Mouse (Mus musculus) forebrain, embryonic 10.5 days (tissue): Measurements from ENCODE around the gene Bscl2. TPM values are rescaled to one million over a fixed set of nuclear protein-coding genes. Genes with fewer than 3 reads are reported as not detected.
A peak's percentile ranks its signal among the peaks of the same experiment; 100 is the strongest.
"Not testable (repeated sequence)": the region's sequence is repeated elsewhere in the genome, so short reads cannot be mapped to it uniquely, and the experiment has no call there.

ENCODE experiments used
- DNase-seq: peaks from one replicate; pipeline ENCODE4 v3.0.0-alpha.2; 2017; ENCODE audit warnings: low spot score; ENCODE audit errors: extremely low spot score
- H3K27ac ChIP-seq: fragments of 300-500 bp; sonication (generic); 2 replicates; pipeline ENCODE4 v1.5.1; 2016; ENCODE audit warnings: mild to moderate bottlenecking
- H3K27me3 ChIP-seq: fragments of 300-500 bp; sonication (generic); 2 replicates; pipeline ENCODE4 v1.6.1; 2016; ENCODE audit warnings: mild to moderate bottlenecking; ENCODE audit not compliant: poor library complexity, severe bottlenecking
- H3K36me3 ChIP-seq: fragments of 300-500 bp; sonication (generic); replicated peaks from 2 replicates; pipeline ENCODE4 v1.6.1; 2016; ENCODE audit warnings: mild to moderate bottlenecking, moderate library complexity
- H3K4me1 ChIP-seq: fragments of 300-500 bp; sonication (generic); 2 replicates; pipeline ENCODE4 v1.6.1; 2016
- H3K4me3 ChIP-seq: fragments of 300-500 bp; sonication (generic); 2 replicates; pipeline ENCODE4 v1.5.1; 2016; ENCODE audit warnings: mild to moderate bottlenecking, moderate library complexity
- H3K9me3 ChIP-seq: fragments of 300-500 bp; sonication (generic); 2 replicates; pipeline ENCODE4 v1.6.1; 2016; ENCODE audit warnings: mild to moderate bottlenecking, moderate library complexity
- WGBS: fragments of 180-500 bp; shearing (Covaris S2); methylation state at CpG from one replicate; pipeline ENCODE4 v1.1.7; 2016; 5-methylcytosine and 5-hydroxymethylcytosine counted together
- polyA plus RNA-seq: library from polyadenylated mRNA; unstranded; fragments of >200 nt; fragmentation: Nextera tagmentation; extraction: Ambion mirVana; gene quantifications from 2 replicates; pipeline ENCODE4 v1.2.1, GENCODE M21; 2016

Bscl2 gene
- polyA plus RNA-seq, 1 experiment from 2014 or later = 48.0 TPM

- H3K36me3 ChIP-seq = no peaks in the 10 kb centered on the region
- H3K4me1 ChIP-seq = no peaks in the 10 kb centered on the region
- no peaks in the 10 kb centered on the region for H3K27me3 ChIP-seq
- H3K9me3 ChIP-seq = no peaks in the 10 kb centered on the region
- no peak for DNase-seq
- WGBS = 21% methylated on average over 1 of the region's 1 CpGs
- no peak overlapping the region for H3K4me3 ChIP-seq
- no peak overlapping the region for H3K27ac ChIP-seq
Measured at GRCm38 (mm10) chr19:8859018-8859417, 21.8 kb downstream of the Bscl2 start.

- Histone ChIP-seq H3K9me3 (no peaks in the 10 kb centered on the region), H3K36me3 (no peaks in the 10 kb centered on the region), H3K4me3 (no peak overlapping the region), H3K27me3 (no peaks in the 10 kb centered on the region), H3K27ac (no peak overlapping the region), H3K4me1 (no peaks in the 10 kb centered on the region)
- 85% methylated on average over 6 of the region's 6 CpGs for WGBS
- DNase-seq = no peak
Measured at GRCm38 (mm10) chr19:8864265-8864664, 27.0 kb downstream of the Bscl2 start.

DNA sequence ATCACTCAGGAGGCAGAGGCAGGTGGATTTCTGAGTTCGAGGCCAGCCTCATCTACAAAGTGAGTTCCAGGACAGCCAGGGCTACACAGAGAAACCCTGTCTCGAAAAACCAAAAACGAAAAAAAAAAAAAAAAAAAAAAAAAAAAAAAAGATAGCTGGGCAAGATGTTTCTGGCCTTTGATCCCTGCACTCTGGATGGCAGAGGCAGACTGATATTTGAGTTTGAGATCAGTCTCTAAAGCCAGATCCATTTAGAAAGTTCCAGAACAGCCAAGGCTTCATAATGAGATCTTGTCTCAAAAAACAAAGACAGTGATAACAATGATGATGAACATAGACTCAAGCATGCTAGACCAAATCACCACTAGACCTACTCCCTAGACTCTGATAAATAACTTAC, 33.1 kb downstream of the Bscl2 start:
- Histone ChIP-seq H3K4me3 (peak overlapping the region; percentile 99), H3K36me3 (peaks cover 24% of the 10 kb centered on the region), H3K4me1 (peaks cover 14% of the 10 kb centered on the region), H3K27ac (peak overlapping the region; percentile 93)
- not testable (repeated sequence) for H3K27me3 ChIP-seq, DNase-seq, H3K9me3 ChIP-seq
- 80% methylated on average over 3 of the region's 3 CpGs for WGBS

DNA sequence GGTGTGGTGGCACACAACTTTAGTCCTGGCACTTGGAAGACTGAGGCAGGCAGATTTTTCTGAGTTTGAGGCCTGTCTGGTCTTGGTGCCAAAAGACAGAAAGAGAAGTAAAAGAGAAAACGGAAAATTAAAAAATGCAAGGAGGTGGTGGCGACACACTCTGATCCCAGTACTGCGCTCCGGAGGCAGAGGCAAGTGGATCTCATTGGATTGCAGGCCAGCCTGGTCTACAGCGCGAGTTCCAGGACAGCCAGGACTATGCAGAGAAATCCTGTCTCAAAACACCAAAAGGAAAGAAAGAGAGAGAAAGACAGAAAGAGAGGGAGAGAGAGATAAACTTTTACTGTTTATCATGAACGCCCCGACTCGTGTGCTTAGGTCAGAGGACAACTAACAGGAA, 33.6 kb downstream of the Bscl2 start:
- no peaks in the 10 kb centered on the region for H3K27me3 ChIP-seq
- H3K9me3 ChIP-seq = no peaks in the 10 kb centered on the region
- DNase-seq = no peak
- H3K36me3 ChIP-seq = peaks cover 29% of the 10 kb centered on the region
- WGBS = 60% methylated on average over 9 of the region's 9 CpGs
- H3K27ac ChIP-seq = peak overlapping the region; percentile 93
- peaks cover 14% of the 10 kb centered on the region for H3K4me1 ChIP-seq
- H3K4me3 ChIP-seq = peak overlapping the region; percentile 99

DNA sequence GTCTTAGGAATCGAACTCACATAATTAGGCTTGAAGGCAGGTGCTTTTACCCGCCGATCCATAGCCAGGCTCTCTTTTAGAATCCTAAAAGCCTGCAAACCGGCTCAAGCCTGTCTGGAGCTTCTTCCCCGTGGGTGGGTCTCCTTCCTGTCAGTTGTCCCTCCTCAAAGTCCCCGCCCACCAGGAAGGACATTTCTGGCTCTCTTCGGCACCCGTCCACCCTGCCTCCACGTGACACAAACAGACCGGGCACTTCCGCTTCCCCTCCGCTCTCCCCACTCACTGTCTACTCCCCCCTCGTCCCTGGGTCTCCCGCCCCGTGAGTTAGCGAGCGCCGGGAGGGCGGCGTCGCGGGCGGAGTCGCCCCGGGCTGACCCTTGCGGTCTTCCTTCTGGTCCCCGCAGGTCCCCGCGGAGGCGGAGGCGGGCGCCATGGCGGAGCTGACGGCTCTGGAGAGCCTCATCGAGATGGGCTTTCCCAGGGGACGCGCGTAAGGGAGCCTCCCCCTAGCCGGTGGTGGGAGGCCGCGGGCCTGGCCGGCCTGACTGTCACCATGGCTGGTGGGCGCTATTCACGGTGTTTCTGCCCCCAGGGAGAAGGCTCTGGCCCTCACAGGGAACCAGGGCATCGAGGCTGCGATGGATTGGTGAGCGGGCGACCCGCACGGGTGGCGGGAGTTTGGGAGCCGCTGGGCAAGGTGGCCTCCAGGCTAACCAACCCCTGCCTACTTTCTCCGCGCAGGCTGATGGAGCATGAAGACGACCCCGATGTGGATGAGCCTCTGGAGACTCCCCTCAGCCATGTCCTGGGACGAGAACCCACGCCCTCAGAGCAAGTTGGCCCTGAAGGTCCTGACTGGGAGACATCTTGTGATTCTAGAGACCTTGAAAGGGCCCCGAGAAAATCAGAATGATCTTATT, 34.3 kb downstream of the Bscl2 start, which contains the start of gene Ubxn1:
Gene Ubxn1 (plus strand): TSS at position 230 of the 920 bp plus-strand sequence.
- peak within 1 kb of the TSS; percentile 93 for H3K27ac ChIP-seq
- no peaks in the 10 kb centered on the region for H3K9me3 ChIP-seq
- peaks cover 36% of the 10 kb centered on the region for H3K36me3 ChIP-seq
- peaks cover 14% of the 10 kb centered on the region for H3K4me1 ChIP-seq
- WGBS = under 1% methylated on average over 59 of the region's 59 CpGs
- peak within 1 kb of the TSS; percentile 99 for H3K4me3 ChIP-seq
- no peaks in the 10 kb centered on the region for H3K27me3 ChIP-seq
- peak; percentile 96 for DNase-seq

DNA sequence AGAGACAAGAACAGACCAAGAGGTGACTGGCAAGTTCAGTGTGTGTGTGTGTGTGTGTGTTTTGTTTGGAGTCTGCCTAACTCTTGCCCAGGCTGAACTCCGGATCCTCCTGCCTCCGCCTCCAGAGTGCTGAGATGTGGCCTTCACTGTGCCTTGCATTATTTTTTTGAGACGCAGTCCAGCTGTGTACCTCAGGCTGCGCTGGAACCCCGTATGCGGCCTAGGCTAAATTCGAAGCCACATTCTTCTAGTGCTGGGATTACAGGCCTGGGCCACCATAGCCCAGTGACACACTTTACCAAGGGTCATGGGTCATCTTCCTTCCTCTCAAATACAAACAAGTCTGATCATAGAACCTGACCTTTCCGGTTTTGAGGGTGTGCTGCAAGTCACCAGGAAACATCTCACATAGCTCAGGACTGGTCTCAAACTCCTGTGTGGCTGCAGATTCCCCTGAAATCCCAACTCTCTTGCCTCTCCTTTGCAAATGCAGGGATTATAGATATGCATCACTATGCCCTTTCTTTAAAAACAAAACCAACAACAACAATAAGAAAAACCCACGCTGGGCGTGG, 35.1 kb downstream of the Bscl2 start:
- Histone ChIP-seq H3K27me3 (no peaks in the 10 kb centered on the region), H3K4me1 (peaks cover 14% of the 10 kb centered on the region), H3K4me3 (peak overlapping the region; percentile 99), H3K36me3 (peaks cover 44% of the 10 kb centered on the region), H3K27ac (peak overlapping the region; percentile 93), H3K9me3 (no peaks in the 10 kb centered on the region)
- DNase-seq = no peak
- 80% methylated on average over 10 of the region's 10 CpGs for WGBS

GRCm38 (mm10) chr19:8875031-8875430, 37.8 kb downstream of the Bscl2 start:
- Histone ChIP-seq H3K4me3 (no peak overlapping the region), H3K4me1 (peaks cover 22% of the 10 kb centered on the region), H3K36me3 (peaks cover 54% of the 10 kb centered on the region), H3K27ac (no peak overlapping the region), H3K9me3 (no peaks in the 10 kb centered on the region), H3K27me3 (no peaks in the 10 kb centered on the region)
- 91% methylated on average over 7 of the region's 7 CpGs for WGBS
- DNase-seq = no peak

DNA sequence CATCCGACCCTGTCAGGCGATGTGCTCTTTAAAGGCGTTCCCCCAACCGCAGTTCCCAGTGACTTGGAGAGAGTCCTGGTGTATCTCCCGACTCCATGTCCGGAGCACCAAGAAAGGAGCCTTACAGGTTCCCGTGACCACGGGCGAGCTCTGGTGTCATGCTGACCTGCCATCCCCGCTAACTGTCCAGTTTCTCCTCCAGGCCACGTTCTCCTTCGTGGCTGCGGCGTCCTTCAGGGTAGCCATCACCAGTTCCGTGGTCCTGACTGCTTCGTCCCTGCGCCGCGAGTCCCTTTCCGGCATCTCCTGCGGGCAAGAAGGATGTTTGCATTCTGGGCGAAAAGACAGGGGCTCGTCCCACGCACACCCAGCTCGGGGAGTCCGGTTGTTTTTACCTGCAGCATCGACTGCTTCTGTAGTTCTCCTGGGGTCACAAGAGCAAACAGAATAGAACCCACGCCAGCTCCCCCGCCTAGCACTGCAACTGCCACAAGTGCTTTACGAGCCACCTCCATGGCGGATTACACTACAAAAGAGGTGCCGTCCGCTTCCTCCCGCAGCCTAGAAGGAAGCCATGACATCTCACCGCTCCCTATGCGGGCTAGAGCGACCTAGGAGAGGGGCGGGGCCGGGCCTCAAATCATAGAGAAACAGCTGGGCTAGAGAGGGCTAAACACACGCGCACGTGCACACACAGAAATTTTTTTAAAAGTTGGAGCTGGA, 43.2 kb downstream of the Bscl2 start, which contains the start of gene Uqcc3:
Gene Uqcc3 (minus strand): TSS at position 613 of the 723 bp plus-strand sequence.
- no peaks in the 10 kb centered on the region for H3K9me3 ChIP-seq
- peak; percentile 82 for DNase-seq
- H3K4me1 ChIP-seq = peaks cover 16% of the 10 kb centered on the region
- peaks cover 29% of the 10 kb centered on the region for H3K36me3 ChIP-seq
- H3K27ac ChIP-seq = peak within 1 kb of the TSS; percentile 89
- H3K4me3 ChIP-seq = peak within 1 kb of the TSS; percentile 89
- WGBS = under 1% methylated on average over 42 of the region's 42 CpGs
- H3K27me3 ChIP-seq = no peaks in the 10 kb centered on the region

GRCm38 (mm10) chr19:8881034-8881392, 43.7 kb downstream of the Bscl2 start:
- Histone ChIP-seq H3K27me3 (no peaks in the 10 kb centered on the region), H3K27ac (peak overlapping the region; percentile 89), H3K36me3 (peaks cover 24% of the 10 kb centered on the region), H3K4me1 (peaks cover 16% of the 10 kb centered on the region), H3K4me3 (peak overlapping the region; percentile 89), H3K9me3 (no peaks in the 10 kb centered on the region)
- WGBS = 18% methylated on average over 3 of the region's 3 CpGs
- no peak for DNase-seq

DNA sequence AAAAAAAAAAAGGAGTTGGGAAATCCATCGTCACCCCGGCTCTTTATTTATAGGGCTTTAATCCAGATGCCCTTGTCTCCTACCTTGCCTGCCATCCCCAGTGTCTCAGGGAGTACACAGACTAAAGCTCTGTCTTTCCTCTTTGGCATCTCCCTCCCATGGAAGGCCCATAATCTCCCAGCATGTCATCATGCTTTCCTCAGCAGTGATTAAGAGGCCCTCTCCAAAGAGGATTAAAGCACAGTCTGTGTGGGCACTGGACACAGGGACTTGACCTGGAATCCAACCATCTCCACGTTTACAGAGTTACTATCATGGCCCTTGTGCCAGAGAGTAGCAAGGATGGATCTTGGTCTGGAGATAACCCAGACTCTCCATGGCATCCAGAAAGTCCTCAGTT, 46.3 kb downstream of the Bscl2 start, which contains the start of the genes Lbhd1 and Gm49403:
Gene Lbhd1 (plus strand): TSS at position 117 of the 400 bp plus-strand sequence.
Gene Gm49403 (plus strand): TSS at position 315 of the 400 bp plus-strand sequence.
- Histone ChIP-seq H3K4me3 (no peak within 1 kb of the TSS), H3K36me3 (peaks cover 5% of the 10 kb centered on the region; the same call in 1 of the 2 replicates), H3K27ac (no peak within 1 kb of the TSS), H3K27me3 (no peaks in the 10 kb centered on the region), H3K4me1 (peaks cover 30% of the 10 kb centered on the region), H3K9me3 (no peaks in the 10 kb centered on the region)
- no peak for DNase-seq
- WGBS = 81% methylated on average over 3 of the region's 3 CpGs

DNA sequence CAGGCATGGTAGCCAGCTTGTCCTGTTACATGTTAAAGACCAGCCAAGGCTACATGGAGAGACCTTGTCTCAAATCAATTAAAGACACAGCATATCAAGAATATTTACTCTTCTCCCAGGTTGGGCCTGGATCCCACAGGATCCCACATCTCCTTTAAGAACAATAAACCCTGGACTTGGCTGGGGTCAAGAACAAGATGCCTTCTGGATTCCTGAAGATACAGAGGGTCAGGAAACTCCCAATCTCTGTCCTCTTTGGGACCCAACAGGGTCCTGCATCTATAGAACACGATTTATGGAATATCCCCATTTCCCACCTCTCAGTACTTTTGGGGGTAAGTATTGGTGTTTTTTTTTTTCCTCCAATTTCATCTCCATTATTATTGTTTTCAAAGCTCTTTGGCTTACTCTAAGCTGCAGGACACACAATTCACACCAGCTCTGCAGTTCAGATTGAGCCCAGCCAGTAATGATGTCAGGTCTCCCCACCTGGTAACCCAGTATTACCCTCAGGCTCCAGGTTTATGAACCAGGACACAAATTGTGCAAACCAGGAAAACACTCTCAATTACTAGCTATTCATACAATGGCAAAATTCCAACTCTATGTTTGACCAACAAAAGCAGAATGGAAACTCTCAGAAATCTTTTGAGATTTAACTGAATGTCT, 49.8 kb downstream of the Bscl2 start:
- Histone ChIP-seq H3K4me3 (peak overlapping the region; percentile 78), H3K27ac (peak overlapping the region; percentile 96), H3K36me3 (peaks cover 22% of the 10 kb centered on the region), H3K9me3 (no peaks in the 10 kb centered on the region), H3K27me3 (no peaks in the 10 kb centered on the region), H3K4me1 (peaks cover 22% of the 10 kb centered on the region)
- 56% methylated on average over 1 of the region's 1 CpGs for WGBS
- DNase-seq = no peak
